Mouse (Mus musculus): Measurements from ENCODE around the gene Aurkb. TPM values are rescaled to one million over a fixed set of nuclear protein-coding genes. Genes with fewer than 3 reads are reported as not detected.

Gene Aurkb
- polyA plus RNA-seq, 1 experiment from 2014 or later, result 215 TPM

- Histone ChIP-seq H3K27me3 (replicated peaks; ENCODE audit: low read depth, poor library complexity, severe bottlenecking) (no peaks in the 10 kb centered on the region), H3K9me3 (no peaks in the 10 kb centered on the region), H3K4me3 (no peak overlapping the region), H3K36me3 (replicated peaks) (no peaks in the 10 kb centered on the region), H3K4me1 (peaks cover 10% of the 10 kb centered on the region; the same call in 1 of the 2 replicates), H3K27ac (replicated peaks) (no peak overlapping the region)
- WGBS, result 84% methylated on average over 15 of the region's 15 CpGs
- DNase-seq (ENCODE audit: low spot score), result no peak
These were observed 34.8 kb downstream of the Aurkb start for GRCm38 (mm10) chr11:69080102-69080854.

GRCm38 (mm10) chr11:69080855-69081222, 35.4 kb downstream of the Aurkb start:
- no peaks in the 10 kb centered on the region for H3K36me3 ChIP-seq (replicated peaks)
- H3K27ac ChIP-seq (replicated peaks), result no peak overlapping the region
- H3K9me3 ChIP-seq, result no peaks in the 10 kb centered on the region
- H3K4me1 ChIP-seq, result peaks cover 13% of the 10 kb centered on the region
- DNase-seq (ENCODE audit: low spot score), result no peak
- no peak overlapping the region for H3K4me3 ChIP-seq
- WGBS, result 90% methylated on average over 8 of the region's 8 CpGs
- no peaks in the 10 kb centered on the region for H3K27me3 ChIP-seq (replicated peaks; ENCODE audit: low read depth, poor library complexity, severe bottlenecking)

DNA sequence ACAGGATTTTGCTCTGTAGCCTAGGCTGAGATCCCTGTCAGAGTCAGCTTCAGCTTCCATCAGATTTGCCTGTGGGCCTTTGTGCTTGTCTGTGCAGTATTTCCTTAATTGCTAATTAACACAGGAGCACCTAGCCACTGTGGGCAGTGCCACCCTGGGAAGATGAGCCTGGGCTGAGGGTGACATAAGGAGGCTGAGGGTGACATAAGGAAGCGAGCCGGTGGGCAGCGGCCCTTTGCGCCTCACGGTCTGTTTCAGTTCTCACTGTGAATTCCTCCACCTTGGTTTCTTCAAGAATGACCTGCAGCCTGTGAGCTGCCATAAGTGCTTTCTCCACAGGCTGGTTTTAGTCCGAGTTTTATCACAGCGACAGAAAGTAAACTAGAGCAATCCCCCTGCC, 36.2 kb downstream of the Aurkb start:
- WGBS, result 86% methylated on average over 7 of the region's 7 CpGs
- DNase-seq (ENCODE audit: low spot score), result no peak
- Histone ChIP-seq H3K36me3 (replicated peaks) (no peaks in the 10 kb centered on the region), H3K4me3 (0 out of 2 replicates have a peak overlapping the region, but pooled peaks have one; percentile 25), H3K27me3 (replicated peaks; ENCODE audit: low read depth, poor library complexity, severe bottlenecking) (no peaks in the 10 kb centered on the region), H3K27ac (replicated peaks) (no peak overlapping the region), H3K9me3 (no peaks in the 10 kb centered on the region), H3K4me1 (peaks cover 14% of the 10 kb centered on the region)

DNA sequence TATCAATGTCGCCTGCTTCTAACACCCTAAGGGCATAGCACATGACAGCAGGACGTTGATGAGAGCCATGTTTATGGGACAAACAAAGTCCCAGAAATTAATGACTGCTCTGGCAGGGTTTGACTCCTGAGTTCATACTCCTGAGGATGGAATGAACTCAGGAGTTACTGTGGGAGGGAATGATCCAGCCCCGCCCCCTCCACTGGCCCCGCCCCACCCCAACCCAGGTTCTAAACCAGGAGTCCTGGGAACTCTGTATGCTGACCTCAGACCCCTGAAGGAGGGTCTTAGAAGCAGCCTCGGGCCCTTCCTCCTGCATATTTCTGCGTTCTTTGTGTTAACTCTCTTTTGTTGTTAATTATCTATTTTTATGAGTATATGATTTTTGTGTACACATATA, 40.2 kb downstream of the Aurkb start:
- H3K4me1 ChIP-seq, result peaks cover 42% of the 10 kb centered on the region
- H3K9me3 ChIP-seq, result no peaks in the 10 kb centered on the region
- H3K27me3 ChIP-seq (replicated peaks; ENCODE audit: low read depth, poor library complexity, severe bottlenecking), result no peaks in the 10 kb centered on the region
- peaks cover 13% of the 10 kb centered on the region for H3K36me3 ChIP-seq (replicated peaks)
- H3K4me3 ChIP-seq, result no peak overlapping the region
- DNase-seq (ENCODE audit: low spot score), result no peak
- H3K27ac ChIP-seq (replicated peaks), result no peak overlapping the region
- 63% methylated on average over 6 of the region's 6 CpGs for WGBS

GRCm38 (mm10) chr11:69086390-69086789, 40.9 kb downstream of the Aurkb start:
- H3K27me3 ChIP-seq (replicated peaks; ENCODE audit: low read depth, poor library complexity, severe bottlenecking), result no peaks in the 10 kb centered on the region
- peak overlapping the region; percentile 71; the same call in 1 of the 2 replicates for H3K27ac ChIP-seq (replicated peaks)
- peaks cover 42% of the 10 kb centered on the region for H3K4me1 ChIP-seq
- no peak overlapping the region for H3K4me3 ChIP-seq
- H3K36me3 ChIP-seq (replicated peaks), result peaks cover 20% of the 10 kb centered on the region
- DNase-seq (ENCODE audit: low spot score), result no peak
- 76% methylated on average over 6 of the region's 6 CpGs for WGBS
- no peaks in the 10 kb centered on the region for H3K9me3 ChIP-seq

- Histone ChIP-seq H3K27me3 (replicated peaks; ENCODE audit: low read depth, poor library complexity, severe bottlenecking) (no peaks in the 10 kb centered on the region), H3K36me3 (replicated peaks) (peaks cover 27% of the 10 kb centered on the region), H3K27ac (replicated peaks) (peak overlapping the region; percentile 71), H3K4me1 (peaks cover 42% of the 10 kb centered on the region), H3K9me3 (no peaks in the 10 kb centered on the region), H3K4me3 (peak overlapping the region; percentile 87; the same call in 1 of the 2 replicates)
- peak; percentile 44 for DNase-seq (ENCODE audit: low spot score)
- 31% methylated on average over 4 of the region's 4 CpGs for WGBS
These were observed 41.6 kb downstream of the Aurkb start for GRCm38 (mm10) chr11:69087082-69087481.

DNA sequence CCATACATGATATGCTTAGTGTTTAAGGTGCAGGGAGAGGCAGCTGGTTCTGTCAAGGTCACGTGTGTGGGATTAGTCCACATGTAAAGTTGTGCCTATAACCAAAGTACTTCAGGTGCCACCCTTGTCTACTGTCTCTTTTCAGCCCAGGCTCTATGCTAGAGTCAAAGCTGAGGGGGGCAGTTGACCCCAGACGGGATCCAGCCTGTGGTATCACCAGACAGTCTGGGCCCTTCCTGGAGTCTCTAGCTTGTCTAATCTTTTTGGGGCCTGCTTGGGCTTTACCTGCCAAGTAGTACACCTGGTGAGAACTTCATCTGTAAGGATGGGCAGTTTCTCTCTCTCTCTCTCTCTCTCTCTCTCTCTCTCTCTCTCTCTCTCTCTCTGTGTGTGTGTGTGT, 42.1 kb downstream of the Aurkb start:
- H3K9me3 ChIP-seq, result no peaks in the 10 kb centered on the region
- H3K36me3 ChIP-seq (replicated peaks), result peaks cover 31% of the 10 kb centered on the region
- no peaks in the 10 kb centered on the region for H3K27me3 ChIP-seq (replicated peaks; ENCODE audit: low read depth, poor library complexity, severe bottlenecking)
- 75% methylated on average over 2 of the region's 2 CpGs for WGBS
- H3K4me3 ChIP-seq, result peak overlapping the region; percentile 87
- H3K4me1 ChIP-seq, result peaks cover 42% of the 10 kb centered on the region
- peak overlapping the region; percentile 99 for H3K27ac ChIP-seq (replicated peaks)
- DNase-seq (ENCODE audit: low spot score), result no peak

GRCm38 (mm10) chr11:69088103-69088855, 42.8 kb downstream of the Aurkb start, which contains the start of gene Vamp2:
TSS of gene Vamp2 (plus strand) at chr11:69088490.
- Histone ChIP-seq H3K4me3 (peak within 1 kb of the TSS; percentile 87), H3K27ac (replicated peaks) (peak within 1 kb of the TSS; percentile 99), H3K27me3 (replicated peaks; ENCODE audit: low read depth, poor library complexity, severe bottlenecking) (no peaks in the 10 kb centered on the region), H3K9me3 (no peaks in the 10 kb centered on the region), H3K4me1 (peaks cover 42% of the 10 kb centered on the region), H3K36me3 (replicated peaks) (peaks cover 34% of the 10 kb centered on the region)
- DNase-seq (ENCODE audit: low spot score), result peak; percentile 96
- under 1% methylated on average over 67 of the region's 67 CpGs for WGBS

DNA sequence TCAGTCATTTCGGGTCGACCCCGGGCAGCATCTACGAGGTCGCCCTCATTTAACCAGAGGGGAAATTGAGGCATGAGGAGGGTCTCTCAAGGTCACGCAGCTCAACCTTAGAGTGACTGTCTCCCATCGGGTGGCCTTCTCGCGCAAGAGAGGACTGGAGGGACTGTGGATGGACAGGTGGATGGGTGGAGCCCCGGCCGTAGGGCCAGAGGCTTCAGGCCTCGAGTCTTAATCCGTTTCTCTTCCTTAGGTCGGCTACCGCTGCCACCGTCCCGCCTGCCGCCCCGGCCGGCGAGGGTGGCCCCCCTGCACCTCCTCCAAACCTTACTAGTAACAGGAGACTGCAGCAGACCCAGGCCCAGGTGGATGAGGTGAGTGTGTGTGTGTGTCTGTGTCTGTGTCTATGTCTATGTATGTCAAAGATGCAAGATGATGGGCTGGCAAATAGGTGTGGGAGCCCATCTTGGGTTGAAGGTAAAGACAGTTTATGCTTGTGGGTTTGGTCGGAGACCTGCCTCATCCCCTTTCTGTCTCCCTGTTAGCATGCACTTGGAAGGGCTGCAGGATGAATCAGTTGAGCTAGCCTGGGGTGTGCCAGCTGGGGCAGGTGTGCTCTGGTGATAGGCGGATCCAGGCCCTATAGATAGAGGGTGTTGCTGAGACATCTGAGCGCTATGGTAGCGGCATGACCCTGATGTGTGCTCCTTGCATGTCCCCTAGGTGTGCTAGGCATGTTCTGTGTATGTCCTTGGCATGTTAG, 43.6 kb downstream of the Aurkb start:
- Histone ChIP-seq H3K27ac (replicated peaks) (peak overlapping the region; percentile 99), H3K4me1 (peaks cover 45% of the 10 kb centered on the region), H3K9me3 (no peaks in the 10 kb centered on the region), H3K27me3 (replicated peaks; ENCODE audit: low read depth, poor library complexity, severe bottlenecking) (no peaks in the 10 kb centered on the region), H3K36me3 (replicated peaks) (peaks cover 34% of the 10 kb centered on the region), H3K4me3 (peak overlapping the region; percentile 87)
- 11% methylated on average over 25 of the region's 25 CpGs for WGBS
- DNase-seq (ENCODE audit: low spot score), result no peak

DNA sequence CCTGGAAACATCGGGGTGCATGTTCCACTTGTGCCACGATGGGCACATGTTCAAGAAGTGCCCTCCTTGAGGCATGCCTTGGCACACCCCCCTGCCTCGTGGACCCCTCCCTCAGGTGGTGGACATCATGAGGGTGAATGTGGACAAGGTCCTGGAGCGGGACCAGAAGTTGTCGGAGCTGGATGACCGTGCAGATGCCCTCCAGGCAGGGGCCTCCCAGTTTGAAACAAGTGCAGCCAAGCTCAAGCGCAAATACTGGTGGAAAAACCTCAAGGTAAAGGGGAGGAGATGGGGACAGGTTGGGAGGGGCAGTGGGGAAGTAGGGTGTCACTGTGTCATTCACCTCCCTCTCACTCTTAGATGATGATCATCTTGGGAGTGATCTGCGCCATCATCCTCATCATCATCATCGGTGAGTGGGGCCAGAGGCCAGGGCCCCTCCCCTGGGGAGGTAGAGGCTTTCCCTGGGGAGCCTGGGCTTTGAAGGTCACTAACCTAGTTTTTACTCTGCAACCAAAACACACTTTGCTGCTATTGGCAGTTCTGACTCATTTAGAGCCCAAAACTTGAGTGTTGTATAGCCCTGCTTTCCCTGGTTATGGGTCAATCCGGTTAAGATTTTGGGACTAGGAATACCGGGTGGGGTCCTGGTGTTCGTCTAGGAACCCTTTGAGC, 44.3 kb downstream of the Aurkb start:
- H3K36me3 ChIP-seq (replicated peaks), result peaks cover 34% of the 10 kb centered on the region
- peak overlapping the region; percentile 99; the same call in 1 of the 2 replicates for H3K27ac ChIP-seq (replicated peaks)
- H3K4me1 ChIP-seq, result peaks cover 52% of the 10 kb centered on the region
- no peaks in the 10 kb centered on the region for H3K27me3 ChIP-seq (replicated peaks; ENCODE audit: low read depth, poor library complexity, severe bottlenecking)
- no peak for DNase-seq (ENCODE audit: low spot score)
- 91% methylated on average over 12 of the region's 12 CpGs for WGBS
- peak overlapping the region; percentile 87 for H3K4me3 ChIP-seq
- H3K9me3 ChIP-seq, result no peaks in the 10 kb centered on the region

DNA sequence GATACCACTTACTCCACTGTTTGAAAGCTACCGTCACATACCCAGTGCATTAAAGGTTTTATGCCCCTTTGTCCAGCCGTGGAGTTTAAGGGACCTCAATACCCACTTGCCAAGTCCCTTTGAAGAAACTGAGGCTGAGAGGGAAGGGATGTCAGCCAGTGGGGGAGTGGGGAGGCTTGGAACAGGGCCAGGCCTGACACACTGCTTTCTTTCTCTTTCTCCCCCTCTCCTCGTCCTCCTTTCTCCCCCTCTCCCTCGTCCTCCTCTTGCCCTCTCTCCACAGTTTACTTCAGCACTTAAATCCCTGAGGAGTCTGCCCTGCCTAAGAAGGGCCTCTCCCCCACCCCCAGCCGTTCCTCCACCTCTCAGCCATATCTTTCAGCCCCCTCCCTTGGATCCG, 44.9 kb downstream of the Aurkb start:
- Histone ChIP-seq H3K36me3 (replicated peaks) (peaks cover 34% of the 10 kb centered on the region), H3K27ac (replicated peaks) (no peak overlapping the region), H3K4me1 (peaks cover 54% of the 10 kb centered on the region), H3K4me3 (peak overlapping the region; percentile 87; the same call in 1 of the 2 replicates), H3K9me3 (no peaks in the 10 kb centered on the region), H3K27me3 (replicated peaks; ENCODE audit: low read depth, poor library complexity, severe bottlenecking) (no peaks in the 10 kb centered on the region)
- WGBS, result 73% methylated on average over 6 of the region's 6 CpGs
- DNase-seq (ENCODE audit: low spot score), result no peak
